In genomic region chr12:28800423-28800822, GRCm38 (mm10) we compare ENCODE assay signal across 12 mouse cellular contexts. TPM values are rescaled to one million over a fixed set of nuclear protein-coding genes. Genes with fewer than 3 reads are reported as not detected.
DNase-seq lines count a peak whose midpoint lies in the region; ATAC-seq lines count a peak whose summit lies in the region.
"Had no signal": no experiment of that assay in that cellular context is flagged by ENCODE, and none has a peak within 500 bp of the region (broad histone marks: within the 10 kb centered on the region; RNA-seq: fewer than 3 reads in every experiment).

No protein-coding gene starts in this region.

- DNase-seq in CD8-positive naive resting alpha-beta T cell, adult 2 months (ENCODE audit: low read depth in 2 of 2, low spot score in 2 of 2): peak; percentile 14 to 34
- DNase-seq in hindbrain, embryonic 11.5 days (ENCODE audit: low spot score): no peak
- no peak for DNase-seq in embryo, embryonic 10.5 days (ENCODE audit: low spot score)
- no peak for DNase-seq in gastrocnemius, postnatal 4 days (ENCODE audit: low spot score in 2 of 2)
- DNase-seq in kidney, adult 8-10 months: no peak
- DNase-seq: cerebellum, adult 11 months; kidney, adult 2 months; lung, embryonic 14.5 days; thymus, postnatal 14 days had no signal

- H3K9ac ChIP-seq in hindbrain, embryonic 11.5 days (ENCODE audit: low read depth, low read length): no peak overlapping the region
- 0 out of 2 replicates have a peak overlapping the region, but pooled peaks have one; percentile 19 for H3K9ac ChIP-seq in midbrain, embryonic 13.5 days (replicated peaks)
- H3K9ac ChIP-seq: lung, embryonic 14.5 days had no signal

- peak; percentile 72 for ATAC-seq in common myeloid progenitor, adult 5-6 weeks (replicated peaks; ENCODE audit: low read depth, poor library complexity, severe bottlenecking)
- 0 out of 2 replicates have a peak, but pooled peaks have one; percentile 2 for ATAC-seq in hindbrain, embryonic 11.5 days (ENCODE audit: low FRiP score)
- no peak for ATAC-seq in midbrain, embryonic 13.5 days

- H3K27ac ChIP-seq in hindbrain, embryonic 11.5 days (ENCODE audit: low read depth, low read length): no peak overlapping the region
- H3K27ac ChIP-seq in midbrain, embryonic 13.5 days: peak overlapping the region; percentile 69

- H3K36me3 ChIP-seq in hindbrain, embryonic 11.5 days (ENCODE audit: control insufficient read depth, insufficient read depth, low read length): no peaks in the 10 kb centered on the region
- H3K36me3 ChIP-seq in midbrain, embryonic 13.5 days: no peaks in the 10 kb centered on the region

- peaks cover 6% of the 10 kb centered on the region for H3K4me1 ChIP-seq in hindbrain, embryonic 11.5 days (replicated peaks; ENCODE audit: control insufficient read depth, insufficient read depth, low read length)
- H3K4me1 ChIP-seq in midbrain, embryonic 13.5 days (replicated peaks): peaks cover 52% of the 10 kb centered on the region

- H3K4me3 ChIP-seq in hindbrain, embryonic 11.5 days (ENCODE audit: low read depth, low read length): no peak overlapping the region
- no peak overlapping the region for H3K4me3 ChIP-seq in midbrain, embryonic 13.5 days (replicated peaks)
- H3K4me3 ChIP-seq: erythroblast, embryonic 14.5 days had no signal

- 66% methylated on average over 4 of the region's 4 CpGs for WGBS in hindbrain, embryonic 11.5 days
- 67% methylated on average over 4 of the region's 4 CpGs for WGBS in midbrain, embryonic 13.5 days

- no peaks in the 10 kb centered on the region for H3K9me3 ChIP-seq in hindbrain, embryonic 11.5 days (ENCODE audit: control insufficient read depth, low read length)
- H3K9me3 ChIP-seq in midbrain, embryonic 13.5 days: no peaks in the 10 kb centered on the region; the same call in 1 of the 2 replicates

- H3K4me2 ChIP-seq in hindbrain, embryonic 11.5 days (replicated peaks; ENCODE audit: low read depth, low read length): no peak overlapping the region
- no peak overlapping the region for H3K4me2 ChIP-seq in midbrain, embryonic 13.5 days (replicated peaks)
- H3K4me2 ChIP-seq: lung, embryonic 14.5 days had no signal

- no peaks in the 10 kb centered on the region for H3K27me3 ChIP-seq in hindbrain, embryonic 11.5 days (ENCODE audit: control insufficient read depth, insufficient read depth, low read length)
- no peaks in the 10 kb centered on the region for H3K27me3 ChIP-seq in midbrain, embryonic 13.5 days

RNA-seq across cellular contexts. Expression of gene Eipr1, which starts 48.8 kb away (rescaled TPM):
- 21.7 and 27.4 TPM in 2 replicates for total RNA-seq in common myeloid progenitor, adult 5-6 weeks (2017)
- 50.0 and 50.1 TPM in 2 replicates for polyA plus RNA-seq in hindbrain, embryonic 11.5 days (2014; fragmentation: Nextera tagmentation; extraction: Ambion mirVana)
- polyA plus RNA-seq in midbrain, embryonic 13.5 days (2015; fragmentation: Nextera tagmentation; extraction: Ambion mirVana): 71.3 and 75.7 TPM in 2 replicates
- total RNA-seq in gastrocnemius, postnatal 4 days (2021): 1 to 10 TPM; 8.4 to 8.7 TPM

RNA-seq across cellular contexts. Expression of gene Trappc12, which starts 50.2 kb away (rescaled TPM):
- total RNA-seq in common myeloid progenitor, adult 5-6 weeks (2017): 57.3 and 57.8 TPM in 2 replicates
- polyA plus RNA-seq in hindbrain, embryonic 11.5 days (2014; fragmentation: Nextera tagmentation; extraction: Ambion mirVana): 36.6 and 38.4 TPM in 2 replicates
- 43.8 and 46.0 TPM in 2 replicates for polyA plus RNA-seq in midbrain, embryonic 13.5 days (2015; fragmentation: Nextera tagmentation; extraction: Ambion mirVana)
- total RNA-seq in gastrocnemius, postnatal 4 days (2021): 10 to 100 TPM; 21.9 to 23.7 TPM

Comparison
In these comparisons a context has a peak if more than half of its experiments do, and no peak if none do; other contexts are left out.
1. DNase-seq: peak in CD8-positive naive resting alpha-beta T cell, adult 2 months (2 of 2); none in hindbrain, embryonic 11.5 days (single experiment), embryo, embryonic 10.5 days (single experiment), gastrocnemius, postnatal 4 days (0 of 2) and kidney, adult 8-10 months (0 of 2).